Mouse (Mus musculus): ENCODE results near the gene Zfp654. TPM values are rescaled to one million over a fixed set of nuclear protein-coding genes. Genes with fewer than 3 reads are reported as not detected.

Zfp654 gene
- polyA plus RNA-seq, 1 experiment = 1.1 TPM

- Histone ChIP-seq H3K79me2 (ENCODE audit: control insufficient read depth, insufficient read depth) (no peaks in the 10 kb centered on the region), H3K36me3 (ENCODE audit: control insufficient read depth, insufficient read depth) (no peaks in the 10 kb centered on the region), H3K79me3 (ENCODE audit: low read depth) (no peaks in the 10 kb centered on the region), H3K4me3 (ENCODE audit: insufficient read depth, poor library complexity, severe bottlenecking) (no peak overlapping the region), H3ac (ENCODE audit: control insufficient read depth, insufficient read length, low read depth) (no peak overlapping the region), H3K27me3 (ENCODE audit: control insufficient read depth, insufficient read depth, insufficient read length) (no peaks in the 10 kb centered on the region)
- TF ChIP-seq MAX (IDR thresholded peaks at IDR 0.05) (no peak), USF1 (IDR thresholded peaks at IDR 0.05; ENCODE audit: low read depth) (no peak), CTCF (IDR thresholded peaks at IDR 0.05; ENCODE audit: control insufficient read depth, insufficient read depth, insufficient read length) (no peak), MYOD1 (IDR thresholded peaks at IDR 0.05; ENCODE audit: control insufficient read depth, insufficient read length, low read depth) (no peak), MYOG (IDR thresholded peaks at IDR 0.05; ENCODE audit: control insufficient read depth, extremely low read depth, insufficient read length) (no peak), CEBPB (IDR thresholded peaks at IDR 0.05; ENCODE audit: low read depth) (no peak), FOSL1 (IDR thresholded peaks at IDR 0.05; ENCODE audit: insufficient read depth, low read length, poor library complexity, severe bottlenecking) (no peak)
Observed at GRCm38 (mm10) chr16:64877314-64877713, 25.9 kb upstream of the Zfp654 start.

GRCm38 (mm10) chr16:64876631-64877265, 25.3 kb upstream of the Zfp654 start:
- H3K79me3 ChIP-seq (ENCODE audit: low read depth) = no peaks in the 10 kb centered on the region
- TF ChIP-seq MYOG (IDR thresholded peaks at IDR 0.05; ENCODE audit: control insufficient read depth, extremely low read depth, insufficient read length) (no peak), CEBPB (IDR thresholded peaks at IDR 0.05; ENCODE audit: low read depth) (no peak), FOSL1 (IDR thresholded peaks at IDR 0.05; ENCODE audit: insufficient read depth, low read length, poor library complexity, severe bottlenecking) (no peak), USF1 (IDR thresholded peaks at IDR 0.05; ENCODE audit: low read depth) (no peak), CTCF (IDR thresholded peaks at IDR 0.05; ENCODE audit: control insufficient read depth, insufficient read depth, insufficient read length) (no peak), MYOD1 (IDR thresholded peaks at IDR 0.05; ENCODE audit: control insufficient read depth, insufficient read length, low read depth) (no peak), MAX (IDR thresholded peaks at IDR 0.05) (no peak)

GRCm38 (mm10) chr16:64875822-64876221, 24.4 kb upstream of the Zfp654 start:
- H3K79me3 ChIP-seq (ENCODE audit: low read depth) = no peaks in the 10 kb centered on the region
- H3ac ChIP-seq (ENCODE audit: control insufficient read depth, insufficient read length, low read depth) = no peak overlapping the region
- no peaks in the 10 kb centered on the region for H3K36me3 ChIP-seq (ENCODE audit: control insufficient read depth, insufficient read depth)
- H3K27me3 ChIP-seq (ENCODE audit: control insufficient read depth, insufficient read depth, insufficient read length) = no peaks in the 10 kb centered on the region
- no peak overlapping the region for H3K4me3 ChIP-seq (ENCODE audit: insufficient read depth, poor library complexity, severe bottlenecking)
- TF ChIP-seq MYOD1 (IDR thresholded peaks at IDR 0.05; ENCODE audit: control insufficient read depth, insufficient read length, low read depth) (no peak), MYOG (IDR thresholded peaks at IDR 0.05; ENCODE audit: control insufficient read depth, extremely low read depth, insufficient read length) (no peak), FOSL1 (IDR thresholded peaks at IDR 0.05; ENCODE audit: insufficient read depth, low read length, poor library complexity, severe bottlenecking) (no peak), USF1 (IDR thresholded peaks at IDR 0.05; ENCODE audit: low read depth) (no peak), CTCF (IDR thresholded peaks at IDR 0.05; ENCODE audit: control insufficient read depth, insufficient read depth, insufficient read length) (no peak)
- H3K79me2 ChIP-seq (ENCODE audit: control insufficient read depth, insufficient read depth) = no peaks in the 10 kb centered on the region

More at GRCm38 (mm10) chr16:64876631-64877265, 25.3 kb upstream of the Zfp654 start:
- Histone ChIP-seq H3K4me3 (ENCODE audit: insufficient read depth, poor library complexity, severe bottlenecking) (no peak overlapping the region), H3K36me3 (ENCODE audit: control insufficient read depth, insufficient read depth) (no peaks in the 10 kb centered on the region), H3ac (ENCODE audit: control insufficient read depth, insufficient read length, low read depth) (no peak overlapping the region), H3K79me2 (ENCODE audit: control insufficient read depth, insufficient read depth) (no peaks in the 10 kb centered on the region), H3K27me3 (ENCODE audit: control insufficient read depth, insufficient read depth, insufficient read length) (no peaks in the 10 kb centered on the region)

GRCm38 (mm10) chr16:64875384-64875783, 23.9 kb upstream of the Zfp654 start:
- TF ChIP-seq CTCF (IDR thresholded peaks at IDR 0.05; ENCODE audit: control insufficient read depth, insufficient read depth, insufficient read length) (no peak), MYOD1 (IDR thresholded peaks at IDR 0.05; ENCODE audit: control insufficient read depth, insufficient read length, low read depth) (no peak), FOSL1 (IDR thresholded peaks at IDR 0.05; ENCODE audit: insufficient read depth, low read length, poor library complexity, severe bottlenecking) (no peak), MYOG (IDR thresholded peaks at IDR 0.05; ENCODE audit: control insufficient read depth, extremely low read depth, insufficient read length) (no peak), MAX (IDR thresholded peaks at IDR 0.05) (no peak), CEBPB (IDR thresholded peaks at IDR 0.05; ENCODE audit: low read depth) (no peak), USF1 (IDR thresholded peaks at IDR 0.05; ENCODE audit: low read depth) (no peak)
- Histone ChIP-seq H3ac (ENCODE audit: control insufficient read depth, insufficient read length, low read depth) (no peak overlapping the region), H3K79me2 (ENCODE audit: control insufficient read depth, insufficient read depth) (no peaks in the 10 kb centered on the region), H3K4me3 (ENCODE audit: insufficient read depth, poor library complexity, severe bottlenecking) (no peak overlapping the region), H3K36me3 (ENCODE audit: control insufficient read depth, insufficient read depth) (no peaks in the 10 kb centered on the region), H3K27me3 (ENCODE audit: control insufficient read depth, insufficient read depth, insufficient read length) (no peaks in the 10 kb centered on the region), H3K79me3 (ENCODE audit: low read depth) (no peaks in the 10 kb centered on the region)

- H3K27me3 ChIP-seq (ENCODE audit: control insufficient read depth, insufficient read depth, insufficient read length) = no peaks in the 10 kb centered on the region
- no peak for TF ChIP-seq MAX (IDR thresholded peaks at IDR 0.05)
- TF ChIP-seq FOSL1 (IDR thresholded peaks at IDR 0.05; ENCODE audit: insufficient read depth, low read length, poor library complexity, severe bottlenecking) = no peak
- no peak for TF ChIP-seq CTCF (IDR thresholded peaks at IDR 0.05; ENCODE audit: control insufficient read depth, insufficient read depth, insufficient read length)
- TF ChIP-seq MYOD1 (IDR thresholded peaks at IDR 0.05; ENCODE audit: control insufficient read depth, insufficient read length, low read depth) = no peak
- no peak for TF ChIP-seq CEBPB (IDR thresholded peaks at IDR 0.05; ENCODE audit: low read depth)
- TF ChIP-seq USF1 (IDR thresholded peaks at IDR 0.05; ENCODE audit: low read depth) = no peak
- no peak for TF ChIP-seq MYOG (IDR thresholded peaks at IDR 0.05; ENCODE audit: control insufficient read depth, extremely low read depth, insufficient read length)
- peak overlapping the region; percentile 62 for H3ac ChIP-seq (ENCODE audit: control insufficient read depth, insufficient read length, low read depth)
- H3K4me3 ChIP-seq (ENCODE audit: insufficient read depth, poor library complexity, severe bottlenecking) = peak overlapping the region; percentile 52
- no peaks in the 10 kb centered on the region for H3K36me3 ChIP-seq (ENCODE audit: control insufficient read depth, insufficient read depth)
- H3K79me2 ChIP-seq (ENCODE audit: control insufficient read depth, insufficient read depth) = no peaks in the 10 kb centered on the region
- H3K79me3 ChIP-seq (ENCODE audit: low read depth) = no peaks in the 10 kb centered on the region
Observed at GRCm38 (mm10) chr16:64873416-64874305, 22.2 kb upstream of the Zfp654 start.
